Comparison of ENCODE assay signal across 8 mouse cellular contexts in the genomic region with DNA sequence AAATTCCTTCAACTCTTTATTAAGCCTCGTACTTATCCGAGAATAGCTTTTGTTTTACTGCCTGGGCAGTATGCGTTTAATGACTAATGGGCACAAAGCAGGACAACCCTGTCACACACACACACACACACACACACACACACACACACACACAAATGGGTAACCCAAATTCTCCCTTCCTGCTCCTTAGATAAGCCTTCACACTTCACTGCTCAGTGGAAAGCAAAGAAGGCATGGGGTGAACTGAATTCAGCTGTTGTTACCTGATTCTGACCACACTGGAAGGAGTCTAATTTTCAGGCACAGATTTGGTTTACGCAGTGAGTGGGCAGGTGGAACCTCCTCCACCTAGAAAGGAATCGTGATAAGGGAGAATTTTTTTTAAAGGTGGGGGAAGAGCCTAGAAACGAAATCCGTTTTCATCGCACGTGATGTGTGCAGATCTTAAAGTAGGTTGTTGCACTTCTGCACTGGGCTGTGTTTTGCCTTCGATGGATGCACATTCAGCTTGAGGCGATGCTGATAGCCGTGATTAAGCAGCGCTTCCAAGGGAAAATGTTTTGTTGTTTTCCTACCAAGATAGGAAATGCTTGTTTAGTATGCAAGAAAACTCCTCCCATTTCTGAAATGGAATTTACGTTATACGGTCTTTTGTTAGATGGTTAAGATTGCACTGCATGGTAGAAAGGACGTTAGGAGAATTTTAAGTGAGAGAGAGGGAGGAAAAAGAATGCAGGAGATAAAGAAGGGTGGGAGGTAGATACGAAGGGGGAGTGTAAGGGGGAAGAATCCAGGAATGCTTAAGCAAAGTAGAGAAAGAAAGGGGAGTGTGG.
A peak's percentile ranks its signal among the peaks of the same experiment; 100 is the strongest.
DNase-seq lines count a peak whose midpoint lies in the region; ATAC-seq and TF ChIP-seq lines count a peak whose summit lies in the region.

No protein-coding gene starts in this region.

- no peak overlapping the region for H3K27ac ChIP-seq in heart, embryonic 13.5 days (replicated peaks)
- H3K27ac ChIP-seq in heart, adult 2 months, result no peak overlapping the region
- H3K27ac ChIP-seq in stomach, embryonic 14.5 days (ENCODE audit: low read length), result no peak overlapping the region
- H3K27ac ChIP-seq in stomach, postnatal 0 days (replicated peaks), result no peak overlapping the region
- no peak overlapping the region for H3K27ac ChIP-seq in limb, embryonic 11.5 days (replicated peaks; ENCODE audit: low read depth, low read length)

- no peak for ATAC-seq in heart, embryonic 13.5 days (ENCODE audit: extremely low read depth, insufficient number of reproducible peaks, low FRiP score, low TSS enrichment)
- ATAC-seq in stomach, embryonic 14.5 days (ENCODE audit: insufficient number of reproducible peaks, insufficient read depth, low FRiP score, low read depth), result no peak
- ATAC-seq in stomach, postnatal 0 days (ENCODE audit: low FRiP score, low TSS enrichment), result no peak
- ATAC-seq in limb, embryonic 11.5 days (ENCODE audit: insufficient number of reproducible peaks, low FRiP score, low TSS enrichment, low read depth), result no peak
- ATAC-seq in erythroblast, adult 5-6 weeks (replicated peaks; ENCODE audit: low FRiP score, poor library complexity, severe bottlenecking), result no peak

- intact Hi-C loops in heart, adult 2 months (cut with DNase I), result no loop called here

- no peak overlapping the region for H3K9ac ChIP-seq in heart, embryonic 13.5 days
- H3K9ac ChIP-seq in heart, adult 2 months (ENCODE audit: low read depth, low read length), result no peak overlapping the region
- H3K9ac ChIP-seq in stomach, embryonic 14.5 days (replicated peaks; ENCODE audit: low read depth, low read length), result no peak overlapping the region
- H3K9ac ChIP-seq in stomach, postnatal 0 days (ENCODE audit: low read length), result no peak overlapping the region
- H3K9ac ChIP-seq in limb, embryonic 11.5 days (ENCODE audit: low read length), result no peak overlapping the region

- H3K4me3 ChIP-seq in heart, embryonic 13.5 days, result peak overlapping the region; percentile 22
- H3K4me3 ChIP-seq in heart, adult 2 months, result no peak overlapping the region
- no peak overlapping the region for H3K4me3 ChIP-seq in stomach, embryonic 14.5 days (ENCODE audit: low read depth, low read length)
- no peak overlapping the region for H3K4me3 ChIP-seq in stomach, postnatal 0 days (ENCODE audit: low read depth, low read length)
- no peak overlapping the region for H3K4me3 ChIP-seq in limb, embryonic 11.5 days (ENCODE audit: low read depth, low read length)

- 29% methylated on average over 17 of the region's 17 CpGs for WGBS in heart, embryonic 13.5 days
- 36% methylated on average over 17 of the region's 17 CpGs for WGBS in heart, adult 2 months
- 34% methylated on average over 17 of the region's 17 CpGs for WGBS in stomach, embryonic 14.5 days
- WGBS in stomach, postnatal 0 days, result 34% methylated on average over 17 of the region's 17 CpGs
- WGBS in limb, embryonic 11.5 days, result 44% methylated on average over 17 of the region's 17 CpGs

- no peaks in the 10 kb centered on the region for H3K9me3 ChIP-seq in heart, embryonic 13.5 days
- H3K9me3 ChIP-seq in stomach, embryonic 14.5 days (ENCODE audit: control insufficient read depth, low read depth, low read length), result no peaks in the 10 kb centered on the region
- no peaks in the 10 kb centered on the region for H3K9me3 ChIP-seq in stomach, postnatal 0 days (ENCODE audit: control insufficient read depth, low read length)
- no peaks in the 10 kb centered on the region for H3K9me3 ChIP-seq in limb, embryonic 11.5 days (ENCODE audit: control insufficient read depth, low read length)

- H3K4me2 ChIP-seq in heart, embryonic 13.5 days, result peak overlapping the region; percentile 61
- H3K4me2 ChIP-seq in stomach, embryonic 14.5 days (replicated peaks; ENCODE audit: low read depth, low read length), result 0 out of 2 replicates have a peak overlapping the region, but pooled peaks have one; percentile 19
- no peak overlapping the region for H3K4me2 ChIP-seq in stomach, postnatal 0 days (replicated peaks; ENCODE audit: low read depth)
- H3K4me2 ChIP-seq in limb, embryonic 11.5 days (ENCODE audit: low read depth, severe bottlenecking), result peak overlapping the region; percentile 1; the same call in 1 of the 2 replicates

- no peak for DNase-seq in heart, adult 2 months
- no peak for DNase-seq in stomach, postnatal 0 days (ENCODE audit: low spot score)
- no peak for DNase-seq in limb, embryonic 11.5 days (ENCODE audit: low spot score)
- DNase-seq in telencephalon, adult 2 months (ENCODE audit: low read depth, low spot score), result peak; percentile 65
- no peak for DNase-seq in adrenal gland, postnatal 4 days (ENCODE audit: low spot score in 2 of 2)

- TF ChIP-seq POLR2A in heart, adult 2 months (IDR thresholded peaks at IDR 0.05; ENCODE audit: insufficient read depth, low read depth, low read length), result no peak

- peaks cover 6% of the 10 kb centered on the region; the same call in 1 of the 2 replicates for H3K4me1 ChIP-seq in heart, embryonic 13.5 days
- no peaks in the 10 kb centered on the region for H3K4me1 ChIP-seq in heart, adult 2 months (ENCODE audit: control insufficient read depth, insufficient read depth, low read length)
- no peaks in the 10 kb centered on the region for H3K4me1 ChIP-seq in stomach, embryonic 14.5 days (ENCODE audit: control insufficient read depth, insufficient read depth, low read length)
- H3K4me1 ChIP-seq in stomach, postnatal 0 days (replicated peaks; ENCODE audit: control insufficient read depth, insufficient read depth), result no peaks in the 10 kb centered on the region
- H3K4me1 ChIP-seq in limb, embryonic 11.5 days (ENCODE audit: control insufficient read depth, insufficient read depth, low read length), result no peaks in the 10 kb centered on the region

- no peaks in the 10 kb centered on the region for H3K79me2 ChIP-seq in heart, adult 2 months (replicated peaks; ENCODE audit: control insufficient read depth, insufficient read depth, low read length)

- no peak for TF ChIP-seq CTCF in heart, adult 2 months (IDR thresholded peaks at IDR 0.05)
- TF ChIP-seq CTCF in stomach, postnatal 0 days (IDR thresholded peaks at IDR 0.05; ENCODE audit: low read depth), result no peak

- H3K36me3 ChIP-seq in heart, embryonic 13.5 days, result no peaks in the 10 kb centered on the region
- H3K36me3 ChIP-seq in heart, adult 2 months (ENCODE audit: control insufficient read depth, insufficient read depth, low read length), result no peaks in the 10 kb centered on the region
- no peaks in the 10 kb centered on the region for H3K36me3 ChIP-seq in stomach, embryonic 14.5 days (ENCODE audit: control insufficient read depth, insufficient read depth, low read length)
- H3K36me3 ChIP-seq in stomach, postnatal 0 days (ENCODE audit: control insufficient read depth, insufficient read depth, low read length), result no peaks in the 10 kb centered on the region
- H3K36me3 ChIP-seq in limb, embryonic 11.5 days (ENCODE audit: control insufficient read depth, insufficient read depth, low read length), result no peaks in the 10 kb centered on the region

- H3K27me3 ChIP-seq in heart, embryonic 13.5 days (replicated peaks), result peaks cover 13% of the 10 kb centered on the region
- H3K27me3 ChIP-seq in heart, adult 2 months (ENCODE audit: control insufficient read depth, insufficient read depth, low read length), result no peaks in the 10 kb centered on the region
- H3K27me3 ChIP-seq in stomach, embryonic 14.5 days (ENCODE audit: control insufficient read depth, insufficient read depth, low read length), result no peaks in the 10 kb centered on the region
- H3K27me3 ChIP-seq in stomach, postnatal 0 days (ENCODE audit: control insufficient read depth, insufficient read depth, low read length), result no peaks in the 10 kb centered on the region
- H3K27me3 ChIP-seq in limb, embryonic 11.5 days (ENCODE audit: control insufficient read depth, insufficient read depth, low read length), result no peaks in the 10 kb centered on the region

- no peak for TF ChIP-seq EP300 in heart, adult 2 months (IDR thresholded peaks at IDR 0.05; ENCODE audit: insufficient read depth, low read depth, low read length)
- no peak for TF ChIP-seq EP300 in stomach, postnatal 0 days (optimal IDR thresholded peaks at IDR 0.05)
